Comparison of ENCODE assay signal across 14 mouse cellular contexts in the genomic region with DNA sequence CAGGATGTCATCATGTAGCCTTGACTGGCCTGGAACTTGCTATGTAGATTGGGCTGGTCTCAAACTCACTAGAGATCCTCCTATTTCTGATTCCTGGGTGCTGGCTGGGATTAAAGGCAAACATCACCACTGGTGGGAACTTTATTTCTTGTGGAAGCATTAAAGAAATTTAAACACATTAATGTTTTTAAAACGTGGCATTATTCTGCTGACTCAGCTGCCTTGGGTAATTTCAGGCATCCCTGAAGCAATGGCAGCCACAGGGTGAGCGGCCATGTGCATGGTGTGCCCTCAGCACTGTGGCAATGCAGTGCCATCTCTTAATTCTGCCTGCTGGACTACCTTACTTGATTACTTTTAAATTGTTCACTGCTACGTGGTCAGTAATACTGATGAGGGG.
"Had no signal": no experiment of that assay in that cellular context is flagged by ENCODE, and none has a peak within 500 bp of the region (broad histone marks: within the 10 kb centered on the region; RNA-seq: fewer than 3 reads in every experiment).

No protein-coding gene starts in this region.

- H3K4me1 ChIP-seq: heart, embryonic 10.5 days; hindbrain, embryonic 10.5 days; hindbrain, embryonic 12.5 days had no signal

- H3K9me3 ChIP-seq: heart, embryonic 10.5 days; heart, embryonic 12.5 days; hindbrain, embryonic 10.5 days; hindbrain, embryonic 12.5 days; intestine, embryonic 15.5 days; limb, embryonic 13.5 days; limb, embryonic 15.5 days; liver, embryonic 12.5 days had no signal

- H3K9ac ChIP-seq: heart, embryonic 12.5 days; hindbrain, embryonic 12.5 days; intestine, embryonic 15.5 days; limb, embryonic 13.5 days; limb, embryonic 15.5 days; liver, embryonic 12.5 days; liver, embryonic 14.5 days had no signal

- H3K27me3 ChIP-seq: heart, embryonic 12.5 days; hindbrain, embryonic 12.5 days; intestine, embryonic 15.5 days; limb, embryonic 13.5 days; limb, embryonic 15.5 days; liver, embryonic 12.5 days had no signal

- H3K27ac ChIP-seq: heart, embryonic 10.5 days; hindbrain, embryonic 10.5 days; hindbrain, embryonic 12.5 days; intestine, embryonic 15.5 days; limb, embryonic 13.5 days; limb, embryonic 15.5 days; liver, embryonic 12.5 days; liver, embryonic 14.5 days had no signal

- H3K36me3 ChIP-seq: intestine, embryonic 15.5 days had no signal

- H3K4me3 ChIP-seq: heart, embryonic 10.5 days; heart, embryonic 12.5 days; hindbrain, embryonic 10.5 days; hindbrain, embryonic 12.5 days; intestine, embryonic 15.5 days; limb, embryonic 13.5 days; limb, embryonic 15.5 days; liver, embryonic 12.5 days had no signal

- ATAC-seq: intestine, postnatal 0 days had no signal

- DNase-seq: gastrocnemius, postnatal 14 days; gastrocnemius, postnatal 36 days; layer of hippocampus, adult 9-11 months; layer of hippocampus, postnatal 36 days had no signal

- H3K4me2 ChIP-seq: heart, embryonic 12.5 days; hindbrain, embryonic 12.5 days; intestine, embryonic 15.5 days; limb, embryonic 13.5 days; limb, embryonic 15.5 days; liver, embryonic 12.5 days had no signal
